Mouse (Mus musculus) olfactory bulb, adult 2 months (tissue): ENCODE data around the gene Zfp30.

Source experiments
- CTCF ChIP-seq: fragments of 200-500 bp; IDR thresholded peaks from 2 replicates; pipeline ENCODE4 v1.5.1; 2012; ENCODE audit warnings: low read depth, mild to moderate bottlenecking, low read length, moderate library complexity; ENCODE audit not compliant: insufficient read depth
- POLR2A ChIP-seq: fragments of 200-500 bp; IDR thresholded peaks from 2 replicates; pipeline ENCODE4 v1.6.1; 2012; ENCODE audit warnings: mild to moderate bottlenecking, low read depth, low read length, moderate library complexity; ENCODE audit not compliant: insufficient read depth

- TF ChIP-seq POLR2A, result no peak
- no peak for TF ChIP-seq CTCF
Observed at GRCm38 (mm10) chr7:29785888-29786287, 2.1 kb downstream of the Zfp30 start.
